Mouse (Mus musculus) T-helper 1 cell (primary cell): ENCODE data around the gene Anxa6.

Source experiments
- in situ Hi-C: fragments of 300-600 bp; cut with MboI, MseI; formaldehyde crosslinking; loops from one replicate; pipeline ENCODE4 v1.15.1; 2025; ENCODE audit warnings: high pct_unique_total_duplicates

Gene Anxa6

GRCm38 (mm10) chr11:54962810-54963209 is 70.4 kb downstream of the Anxa6 start, which contains the start of gene Tnip1:
TSS of gene Tnip1 (minus strand) at chr11:54962917.
- in situ Hi-C loops = no loop called here

GRCm38 (mm10) chr11:54961921-54962320 is 71.3 kb downstream of the Anxa6 start:
- in situ Hi-C loops = no loop called here

- in situ Hi-C loops = no loop called here
Measured at GRCm38 (mm10) chr11:54961164-54961850, 71.9 kb downstream of the Anxa6 start.

GRCm38 (mm10) chr11:54960251-54960650 is 73.0 kb downstream of the Anxa6 start:
- in situ Hi-C loops = no loop called here

GRCm38 (mm10) chr11:54958571-54959073 is 74.6 kb downstream of the Anxa6 start:
- in situ Hi-C loops = loop anchor here (10.0 kb wide), 2 partner anchors 506 to 764 kb away; partner anchors contain the start of genes Atox1 and G3bp1

- in situ Hi-C loops = loop anchor here (10.0 kb wide), 2 partner anchors 507 to 763 kb away; partner anchors contain the start of genes Atox1 and G3bp1
Measured at GRCm38 (mm10) chr11:54957708-54958107, 75.5 kb downstream of the Anxa6 start.

GRCm38 (mm10) chr11:54956912-54957311 is 76.3 kb downstream of the Anxa6 start:
- in situ Hi-C loops = loop anchor here (10.0 kb wide), 2 partner anchors 508 to 762 kb away; partner anchors contain the start of genes Atox1 and G3bp1

- in situ Hi-C loops = loop anchor here (10.0 kb wide), 2 partner anchors 509 to 761 kb away; partner anchors contain the start of genes Atox1 and G3bp1
Measured at GRCm38 (mm10) chr11:54955735-54956480, 77.3 kb downstream of the Anxa6 start.

GRCm38 (mm10) chr11:54955400-54955734 is 77.9 kb downstream of the Anxa6 start:
- in situ Hi-C loops = loop anchor here (10.0 kb wide), 2 partner anchors 509 to 761 kb away; partner anchors contain the start of genes Atox1 and G3bp1

GRCm38 (mm10) chr11:54954716-54955115 is 78.5 kb downstream of the Anxa6 start:
- in situ Hi-C loops = loop anchor here (10.0 kb wide), 2 partner anchors 510 to 760 kb away; partner anchors contain the start of genes Atox1 and G3bp1

GRCm38 (mm10) chr11:54953993-54954446 is 79.2 kb downstream of the Anxa6 start:
- in situ Hi-C loops = loop anchor here (10.0 kb wide), 2 partner anchors 511 to 759 kb away; partner anchors contain the start of genes Atox1 and G3bp1

GRCm38 (mm10) chr11:54952651-54953050 is 80.6 kb downstream of the Anxa6 start:
- in situ Hi-C loops = loop anchor here (10.0 kb wide), 2 partner anchors 512 to 758 kb away; partner anchors contain the start of genes Atox1 and G3bp1

- in situ Hi-C loops = loop anchor here (10.0 kb wide), 2 partner anchors 514 to 756 kb away; partner anchors contain the start of genes Atox1 and G3bp1
Measured at GRCm38 (mm10) chr11:54950684-54951083, 82.6 kb downstream of the Anxa6 start.

- in situ Hi-C loops = loop anchor here (10.0 kb wide), 2 partner anchors 515 to 755 kb away; partner anchors contain the start of genes Atox1 and G3bp1
Measured at GRCm38 (mm10) chr11:54949717-54950116, 83.5 kb downstream of the Anxa6 start.

- in situ Hi-C loops = no loop called here
Measured at GRCm38 (mm10) chr11:54944702-54945101, 88.5 kb downstream of the Anxa6 start.

- in situ Hi-C loops = no loop called here
Measured at GRCm38 (mm10) chr11:54940056-54940455, 93.2 kb downstream of the Anxa6 start.

GRCm38 (mm10) chr11:54939501-54939900 is 93.7 kb downstream of the Anxa6 start:
- in situ Hi-C loops = no loop called here

GRCm38 (mm10) chr11:54936771-54937140 is 96.5 kb downstream of the Anxa6 start:
- in situ Hi-C loops = no loop called here

GRCm38 (mm10) chr11:54936035-54936770 is 97.0 kb downstream of the Anxa6 start:
- in situ Hi-C loops = no loop called here

GRCm38 (mm10) chr11:54934198-54934597 is 99.0 kb downstream of the Anxa6 start:
- in situ Hi-C loops = loop anchor here (5.0 kb wide), 1 partner anchor 48 kb away; no protein-coding TSS in a partner anchor

GRCm38 (mm10) chr11:54932540-54932939 is 100.7 kb downstream of the Anxa6 start:
- in situ Hi-C loops = loop anchor here (5.0 kb wide), 1 partner anchor 50 kb away; no protein-coding TSS in a partner anchor
